Mouse (Mus musculus) liver, embryonic 14 days (tissue): ENCODE measurements around the gene Olfr74. TPM values are rescaled to one million over a fixed set of nuclear protein-coding genes. Genes with fewer than 3 reads are reported as not detected.

Source experiments
- polyA plus RNA-seq: library from polyadenylated mRNA; depleted of rRNA; stranded (reverse); fragments of >200 nt; gene quantifications from 2 replicates; pipeline ENCODE4 v1.2.3, GENCODE M21; 2012; rRNA removed

Gene Olfr74
- not detected in 2 replicates for polyA plus RNA-seq

DNA sequence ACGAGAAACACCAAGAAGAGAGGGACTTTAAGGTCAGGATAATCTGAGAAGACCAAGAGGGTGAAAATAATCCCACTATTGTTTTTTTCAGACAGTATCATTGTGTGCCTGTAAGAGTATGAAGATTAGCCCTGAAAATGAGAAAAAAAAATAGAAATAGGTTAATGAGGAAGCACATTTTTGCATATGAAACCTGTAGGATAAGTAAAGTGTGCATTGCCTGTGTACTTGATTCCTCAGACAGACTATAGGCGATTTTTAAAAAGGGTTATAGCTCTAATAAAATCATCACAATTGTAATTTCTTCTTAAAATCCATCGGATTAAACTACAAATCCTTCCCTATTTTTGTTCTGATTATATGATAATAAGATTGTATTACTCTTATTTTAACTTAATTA lies at the start of gene Olfr74:
TSS of gene Olfr74 (minus strand) at position 101 of the 400 bp plus-strand sequence.

GRCm38 (mm10) chr2:88022474-88022873 lies 48.0 kb upstream of the Olfr74 start, which contains the start of gene Olfr1161:
Gene Olfr1161, plus strand, starts transcription at chr2:88022774.

GRCm38 (mm10) chr2:88007515-88008318 lies 33.3 kb upstream of the Olfr74 start, which contains the start of gene Olfr1160:
Gene Olfr1160, minus strand, starts transcription at chr2:88008268.

GRCm38 (mm10) chr2:87989813-87990212 lies 15.3 kb upstream of the Olfr74 start, which contains the start of gene Olfr1158:
Gene Olfr1158, plus strand, starts transcription at chr2:87990113.

GRCm38 (mm10) chr2:87968199-87968598 lies 6.3 kb downstream of the Olfr74 start, which contains the start of gene Olfr1157:
Gene Olfr1157, minus strand, starts transcription at chr2:87968299.

DNA sequence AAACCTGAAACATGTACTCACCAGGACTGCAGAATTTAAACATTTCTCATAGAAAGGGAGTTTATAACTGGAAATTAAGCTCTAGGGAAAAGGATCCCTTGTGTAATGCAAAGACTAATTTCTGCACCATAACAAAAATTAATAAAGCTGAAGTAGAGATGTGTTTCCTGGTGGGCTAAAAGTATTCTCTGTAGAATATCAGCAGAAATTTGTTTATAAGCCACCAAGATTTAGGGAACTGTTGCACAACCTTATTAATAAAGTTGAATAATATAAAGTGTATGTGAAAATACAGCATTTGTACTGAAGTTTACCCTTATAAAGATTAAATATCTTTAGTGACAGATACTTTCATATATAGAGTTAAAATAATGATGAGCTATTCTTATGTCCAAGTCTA lies 21.5 kb downstream of the Olfr74 start, which contains the start of gene Olfr1156:
TSS of gene Olfr1156 (minus strand) at position 101 of the 400 bp plus-strand sequence.

GRCm38 (mm10) chr2:87945037-87945436 lies 29.4 kb downstream of the Olfr74 start, which contains the start of gene Olfr1155:
Gene Olfr1155, minus strand, starts transcription at chr2:87945137.

Other genes with a start within 250 kb of the Olfr74 start
- not detected in 2 replicates for gene Olfr1138, start 234.7 kb downstream of the Olfr74 start, polyA plus RNA-seq
- not detected in 2 replicates for gene Olfr1140, start 230.9 kb downstream of the Olfr74 start, polyA plus RNA-seq
- gene Olfr1141, start 220.7 kb downstream of the Olfr74 start, polyA plus RNA-seq, result not detected in 2 replicates
- not detected in 2 replicates for gene Olfr152, start 195.2 kb downstream of the Olfr74 start, polyA plus RNA-seq
- gene Olfr1143, start 174.1 kb downstream of the Olfr74 start, polyA plus RNA-seq, result not detected in 2 replicates
- gene Olfr1145, start 164.8 kb downstream of the Olfr74 start, polyA plus RNA-seq, result not detected in 2 replicates
- gene Olfr1148, start 144.1 kb downstream of the Olfr74 start, polyA plus RNA-seq, result not detected in 2 replicates
- not detected in 2 replicates for gene Olfr1150-ps1, start 130.7 kb downstream of the Olfr74 start, polyA plus RNA-seq
- not detected in 2 replicates for gene Olfr1151, start 118.8 kb downstream of the Olfr74 start, polyA plus RNA-seq
- gene Olfr1152, start 108.2 kb downstream of the Olfr74 start, polyA plus RNA-seq, result not detected in 2 replicates
- not detected in 2 replicates for gene Olfr1153, start 79.7 kb downstream of the Olfr74 start, polyA plus RNA-seq
- not detected in 2 replicates for gene Olfr1154, start 69.5 kb downstream of the Olfr74 start, polyA plus RNA-seq
- not detected in 2 replicates for gene Olfr1155, start 29.5 kb downstream of the Olfr74 start, polyA plus RNA-seq
- gene Olfr1156, start 21.6 kb downstream of the Olfr74 start, polyA plus RNA-seq, result not detected in 2 replicates
- not detected in 2 replicates for gene Olfr1157, start 6.4 kb downstream of the Olfr74 start, polyA plus RNA-seq
- gene Olfr1158, start 15.4 kb upstream of the Olfr74 start, polyA plus RNA-seq, result not detected in 2 replicates
- gene Olfr1160, start 33.6 kb upstream of the Olfr74 start, polyA plus RNA-seq, result not detected in 2 replicates
- gene Olfr1161, start 48.1 kb upstream of the Olfr74 start, polyA plus RNA-seq, result not detected in 2 replicates
- gene Olfr73, start 63.0 kb upstream of the Olfr74 start, polyA plus RNA-seq, result not detected in 2 replicates
- gene Olfr1162, start 76.5 kb upstream of the Olfr74 start, polyA plus RNA-seq, result not detected in 2 replicates
- gene Olfr1163, start 97.2 kb upstream of the Olfr74 start, polyA plus RNA-seq, result not detected in 2 replicates
- gene Olfr1164, start 119.3 kb upstream of the Olfr74 start, polyA plus RNA-seq, result not detected in 2 replicates
- gene Olfr1166, start 153.6 kb upstream of the Olfr74 start, polyA plus RNA-seq, result not detected in 2 replicates
- gene Olfr1167, start 180.5 kb upstream of the Olfr74 start, polyA plus RNA-seq, result not detected in 2 replicates
- gene Olfr1168, start 207.2 kb upstream of the Olfr74 start, polyA plus RNA-seq, result not detected in 2 replicates